Mouse (Mus musculus) c-Kit-positive CD71-positive TER-119-positive erythroid progenitor cells, embryonic 14.5 days (primary cell): ENCODE data around the gene Fam210b.
"Not testable (repeated sequence)": the region's sequence is repeated elsewhere in the genome, so short reads cannot be mapped to it uniquely, and the experiment has no call there.

ENCODE experiments used
- DNase-seq: peaks from one replicate; pipeline ENCODE4 v3.0.0-alpha.2; 2013; ENCODE audit warnings: low spot score

Fam210b gene

GRCm38 (mm10) chr2:172345258-172345738, at the start of gene Fam210b:
Fam210b (plus strand) TSS chr2:172345565.
- DNase-seq, result peak; percentile 99

DNA sequence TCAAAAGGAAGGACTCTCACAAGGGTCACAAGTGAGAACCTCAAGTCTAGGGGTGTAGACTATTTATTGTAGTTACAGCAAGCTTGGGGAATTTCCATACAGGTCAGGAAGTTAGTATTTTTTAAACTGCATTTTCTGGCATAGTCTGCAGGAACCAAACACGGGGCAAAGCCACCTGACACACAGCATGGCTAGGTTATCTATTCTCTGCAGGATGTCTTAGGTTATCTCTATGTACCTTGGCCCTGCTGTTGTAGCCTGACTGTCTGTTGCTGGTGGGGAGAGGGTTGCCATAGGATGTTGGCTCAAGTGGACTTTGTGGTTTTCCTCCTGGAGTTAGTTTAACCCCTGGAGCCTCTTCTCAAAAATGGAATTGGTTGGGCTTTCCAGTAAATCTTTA, 47.3 kb upstream of the Fam210b start:
- peak; percentile 53 for DNase-seq

DNA sequence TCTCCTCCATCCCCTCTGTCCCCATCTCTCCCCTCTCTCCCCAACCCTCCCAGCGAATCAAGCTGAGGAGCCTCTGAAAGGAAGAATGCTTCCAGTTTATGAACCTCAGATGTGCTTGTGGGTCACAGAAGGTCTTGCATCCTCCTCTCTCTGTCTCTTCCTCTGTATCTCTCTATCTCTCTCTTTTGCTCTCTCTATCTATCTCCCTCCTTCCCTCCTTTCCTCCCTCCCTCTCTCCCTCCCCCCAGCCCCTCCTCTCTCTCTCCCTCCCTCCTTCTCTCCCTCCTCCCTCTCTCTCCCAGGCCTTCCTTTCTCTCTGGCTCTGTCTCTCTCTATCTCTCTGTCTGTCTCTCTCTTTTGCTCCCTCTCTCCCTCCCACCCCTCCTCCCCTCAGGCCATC, 46.8 kb upstream of the Fam210b start:
- no peak for DNase-seq

- no peak for DNase-seq
Observed at GRCm38 (mm10) chr2:172299126-172299921, 46.0 kb upstream of the Fam210b start.

DNA sequence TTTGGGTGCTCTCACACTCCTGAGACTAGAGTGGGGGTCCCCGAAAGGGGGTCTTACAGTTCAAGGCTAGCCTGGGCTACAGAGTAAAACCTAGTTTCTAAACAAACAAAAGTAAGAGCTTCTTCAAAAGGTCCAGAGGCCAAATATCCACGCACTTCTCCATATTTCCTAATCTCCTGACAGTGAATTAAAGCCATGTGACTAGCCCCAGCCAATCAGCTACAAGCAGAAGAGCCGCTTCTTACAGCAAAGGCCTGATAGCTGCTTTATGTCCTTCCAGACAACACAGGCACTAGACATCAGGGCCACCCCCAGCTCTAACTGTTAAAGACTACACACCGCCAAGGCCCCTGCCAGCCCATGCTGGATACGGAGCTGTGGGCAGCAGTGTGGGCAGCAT, 43.0 kb upstream of the Fam210b start:
- DNase-seq, result no peak

GRCm38 (mm10) chr2:172304118-172304708, 41.2 kb upstream of the Fam210b start:
- DNase-seq, result no peak

- not testable (repeated sequence) for DNase-seq
Observed at GRCm38 (mm10) chr2:172305546-172305945, 39.8 kb upstream of the Fam210b start.

DNA sequence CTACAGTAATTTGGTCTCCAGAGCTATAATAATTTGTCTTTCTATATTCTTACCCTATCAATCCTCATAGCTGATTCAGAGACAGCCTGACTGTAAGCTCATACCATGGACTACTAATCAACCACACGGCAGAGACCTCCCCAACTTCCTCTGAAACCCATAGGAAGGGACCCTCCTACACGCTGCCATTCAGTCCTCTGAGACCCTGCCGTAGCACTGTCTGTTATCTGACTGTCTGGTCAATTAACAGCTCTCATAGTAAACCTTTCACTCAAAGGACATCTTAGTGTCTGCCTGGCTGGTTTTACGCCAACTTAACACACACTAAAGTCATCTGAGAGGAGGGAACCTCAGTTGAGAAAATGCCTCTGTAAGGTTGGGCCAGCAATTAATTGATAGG, 38.8 kb upstream of the Fam210b start:
- no peak for DNase-seq

GRCm38 (mm10) chr2:172311731-172312130, 33.6 kb upstream of the Fam210b start:
- no peak for DNase-seq

DNA sequence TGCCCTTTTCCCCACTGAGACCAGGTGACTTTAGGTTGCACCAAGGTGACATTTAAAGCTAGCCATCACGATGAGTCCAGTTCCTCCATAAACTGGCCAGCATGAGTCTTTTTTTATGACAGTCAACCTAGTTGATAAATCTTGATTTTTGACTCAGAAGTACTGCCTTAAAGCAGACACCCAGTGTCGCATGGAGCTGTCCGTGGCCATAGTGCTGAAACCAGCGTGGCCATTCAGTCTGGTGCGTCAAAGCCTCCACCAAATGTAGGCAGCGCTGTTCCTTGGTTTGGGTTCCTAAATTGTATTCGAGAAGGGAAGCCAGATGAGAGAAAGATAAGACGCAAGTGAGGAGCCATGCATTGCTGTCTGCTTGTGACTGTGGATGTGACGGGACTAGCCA, 24.5 kb upstream of the Fam210b start:
- peak; percentile 45 for DNase-seq

GRCm38 (mm10) chr2:172328248-172328647, 17.1 kb upstream of the Fam210b start:
- no peak for DNase-seq

GRCm38 (mm10) chr2:172329179-172329578, 16.2 kb upstream of the Fam210b start:
- peak; percentile 66 for DNase-seq

DNA sequence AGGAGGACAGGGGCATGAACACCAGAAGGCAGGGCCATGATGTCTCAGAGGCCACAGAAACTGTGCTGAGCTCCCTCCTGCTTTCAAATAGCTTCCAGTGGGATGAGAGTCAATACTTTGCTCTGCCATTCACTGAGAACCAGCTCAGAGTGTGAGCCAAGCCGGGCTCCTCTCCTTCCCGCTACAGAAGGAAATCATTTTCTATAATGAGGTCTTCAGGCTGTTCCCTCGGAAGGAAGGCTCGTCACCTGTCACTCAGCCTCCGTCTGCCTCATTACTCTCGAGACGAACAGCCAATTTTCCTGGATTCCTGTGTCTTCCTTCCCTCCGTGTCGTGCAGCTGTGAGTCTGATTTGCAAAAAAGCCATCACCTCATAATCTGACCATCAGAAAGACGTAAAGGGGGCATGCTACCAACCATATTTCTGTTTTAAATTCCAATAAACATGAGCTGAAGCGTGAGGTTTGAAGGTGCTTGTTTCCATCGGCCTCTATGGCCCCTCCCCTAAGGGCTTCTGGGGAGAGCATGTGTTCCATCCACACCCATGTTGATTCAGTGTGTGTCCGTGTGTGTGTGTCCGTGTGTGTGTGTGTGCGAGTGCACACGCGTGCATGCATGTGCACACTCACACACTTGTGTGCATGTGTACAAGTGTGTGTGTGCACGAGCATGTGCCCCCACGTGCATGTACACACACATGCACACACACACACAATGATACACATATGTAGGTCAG, 7.0 kb upstream of the Fam210b start:
- DNase-seq, result no peak

DNA sequence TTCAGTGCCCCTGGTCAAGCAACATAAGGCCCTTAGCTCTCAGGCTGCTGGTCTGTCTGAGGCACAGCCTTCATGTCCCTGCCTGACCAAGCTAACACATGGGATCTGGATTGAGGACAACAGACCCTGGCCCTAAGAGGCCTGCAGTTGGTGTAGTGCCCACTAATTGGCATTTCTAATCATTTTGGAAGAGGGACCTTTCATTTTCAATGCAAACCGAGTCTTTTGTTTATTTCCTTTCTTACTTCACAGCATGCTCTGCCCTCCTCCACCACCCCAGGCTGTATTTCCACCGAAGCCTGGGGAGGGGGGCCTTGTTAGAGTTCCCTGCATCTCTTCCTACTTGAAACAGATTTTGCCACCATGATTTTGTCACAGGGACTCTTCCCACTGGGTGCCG, 4.4 kb upstream of the Fam210b start:
- DNase-seq, result no peak

- no peak for DNase-seq
Observed at GRCm38 (mm10) chr2:172341606-172342005, 3.8 kb upstream of the Fam210b start.

GRCm38 (mm10) chr2:172343751-172344150, 1.6 kb upstream of the Fam210b start:
- DNase-seq, result no peak

GRCm38 (mm10) chr2:172344669-172345068, 696 bp upstream of the Fam210b start:
- DNase-seq, result no peak

- DNase-seq, result peak; percentile 44
Observed at GRCm38 (mm10) chr2:172346034-172346929, 917 bp downstream of the Fam210b start.

DNA sequence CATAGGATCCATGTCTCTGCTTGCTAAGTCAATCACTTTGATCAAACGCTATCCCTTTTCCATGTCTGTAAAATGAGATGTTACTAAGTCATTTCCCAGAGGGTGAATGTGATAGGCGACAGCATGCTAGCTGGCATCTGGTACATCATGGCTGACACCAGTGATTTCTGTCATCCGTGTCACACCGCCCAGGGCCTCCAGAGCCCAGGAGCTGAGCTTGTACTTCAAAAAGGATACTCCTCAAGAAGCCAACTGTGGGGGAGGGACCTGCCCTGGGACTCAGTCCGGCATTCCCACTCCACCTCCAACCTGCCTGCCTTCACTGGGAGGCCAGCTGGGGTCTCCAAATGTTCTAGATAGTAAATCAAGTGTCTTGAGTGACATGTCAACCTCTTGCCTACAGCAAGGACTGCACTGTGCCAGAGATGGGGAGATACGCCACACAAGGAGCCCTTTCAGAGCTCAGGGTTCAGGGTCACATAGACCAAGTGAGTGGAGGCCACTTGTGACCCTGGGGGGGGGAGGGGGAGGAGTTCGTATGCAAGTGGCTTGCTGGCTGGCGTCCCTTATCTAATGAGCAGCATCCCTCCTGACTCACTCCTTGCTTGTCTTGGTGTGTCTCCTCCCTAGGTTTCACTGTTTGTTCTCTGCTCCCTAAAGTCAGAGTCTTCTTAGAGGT, 1.7 kb downstream of the Fam210b start:
- peak; percentile 80 for DNase-seq

- peak; percentile 87 for DNase-seq
Observed at GRCm38 (mm10) chr2:172348297-172348950, 3.1 kb downstream of the Fam210b start.

DNA sequence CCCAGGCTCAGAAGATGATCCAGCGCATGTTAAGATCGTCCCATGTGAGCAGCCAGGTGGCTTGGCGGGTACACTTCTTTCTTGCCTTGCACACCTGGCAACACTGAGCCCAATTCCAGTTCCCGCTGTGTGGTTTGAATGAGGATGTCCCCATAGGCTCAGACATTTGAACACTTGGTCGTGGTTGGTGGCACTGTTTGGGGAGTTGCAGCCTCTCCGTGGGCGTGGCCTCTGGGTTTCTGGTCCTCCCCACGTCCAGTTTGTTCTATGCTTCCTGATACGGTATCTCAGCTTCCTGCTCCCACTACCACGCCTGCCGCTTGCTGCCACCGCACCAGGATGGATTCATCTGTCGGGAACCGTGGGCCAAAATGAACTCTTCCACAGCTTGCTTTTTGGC, 4.4 kb downstream of the Fam210b start:
- DNase-seq, result peak; percentile 40
